Mouse (Mus musculus) testis, adult 2 months (tissue): Measurements from ENCODE around the gene Ankrd65.

ENCODE experiments used
- CTCF ChIP-seq: fragments of 200-500 bp; IDR thresholded peaks from 2 replicates; pipeline ENCODE4 v1.5.1; 2012; ENCODE audit warnings: low read depth, mild to moderate bottlenecking, inconsistent platforms, low read length, moderate library complexity; ENCODE audit not compliant: control insufficient read depth, insufficient read depth, insufficient replicate concordance
- POLR2A ChIP-seq: fragments of 200-500 bp; IDR thresholded peaks from 2 replicates; pipeline ENCODE4 v1.6.1; 2012; ENCODE audit warnings: low read depth, mild to moderate bottlenecking, inconsistent platforms, low read length, moderate library complexity; ENCODE audit not compliant: control insufficient read depth

GRCm38 (mm10) chr4:155847591-155848352 lies 57.5 kb downstream of the Ankrd65 start:
- TF ChIP-seq CTCF (no peak), POLR2A (no peak)
